Mouse (Mus musculus): ENCODE measurements around the gene Ube2k. TPM values are rescaled to one million over a fixed set of nuclear protein-coding genes. Genes with fewer than 3 reads are reported as not detected.
A peak's percentile ranks its signal among the peaks of the same experiment; 100 is the strongest.

Ube2k gene
- total and polyA plus RNA-seq, 3 experiments = 51.4 to 293 (median 56.7) TPM

GRCm38 (mm10) chr5:65538121-65538520 lies 1.1 kb downstream of the Ube2k start:
- Histone ChIP-seq H3K4me2 (ENCODE audit: insufficient read depth, low read depth, poor library complexity, severe bottlenecking) (peak overlapping the region; percentile 89), H3K36me3 (replicated peaks in 1 of 2; ENCODE audit: control insufficient read depth in 1 of 2, insufficient read depth in 1 of 2, low read length in 1 of 2) (peaks cover 3 to 9% of the 10 kb centered on the region in 2 experiments), H3K27ac (ENCODE audit: insufficient read depth, low read depth) (peak overlapping the region; percentile 96; the same call in 1 of the 2 replicates), H3K9ac (ENCODE audit: insufficient read depth, low read depth) (peak overlapping the region; percentile 77), H3K4me3 (replicated peaks in 1 of 3; ENCODE audit: low read depth in 2 of 3, low read length in 2 of 3, poor library complexity in 1 of 3) (peak overlapping the region; percentile 87 to 95 (median 95)), H3K27me3 (replicated peaks) (no peaks in the 10 kb centered on the region), H3K4me1 (ENCODE audit: control insufficient read depth in 1 of 2, insufficient read depth in 2 of 2) (peaks cover 2 to 36% of the 10 kb centered on the region in 2 experiments; a peak in 3 of 4 replicates), H3K9me3 (replicated peaks; ENCODE audit: low read length) (no peaks in the 10 kb centered on the region), H3K79me2 (replicated peaks; ENCODE audit: control insufficient read depth, extremely low read depth, insufficient read depth, poor library complexity, severe bottlenecking) (peaks cover 51% of the 10 kb centered on the region)
- in situ Hi-C loops (cut with MboI; ENCODE audit: low pct_ligation_motif_present, low pct_unique_long_range_greater_than_20kb, low sequenced_read_pairs) = no loop called here
- dilution Hi-C loops (cut with MboI; ENCODE audit: extremely low pct_ligation_motif_present, extremely low pct_unique_long_range_greater_than_20kb, low sequenced_read_pairs) = no loop called here
- DNase-seq (ENCODE audit: extremely low read depth) = no peak
- no peak for TF ChIP-seq SMC3 (IDR thresholded peaks at IDR 0.05; ENCODE audit: low read depth, low read length)
- no peak for TF ChIP-seq TBP (conservative IDR thresholded peaks at IDR 0.05; ENCODE audit: low read depth, low read length)
- no peak for TF ChIP-seq HCFC1 (IDR thresholded peaks at IDR 0.05; ENCODE audit: low read depth, low read length)
- TF ChIP-seq POLR2AphosphoS2 (IDR thresholded peaks at IDR 0.05; ENCODE audit: low read depth, low read length) = no peak
- TF ChIP-seq MEF2A (IDR thresholded peaks at IDR 0.05; ENCODE audit: borderline replicate concordance, low read depth, low read length) = no peak
- TF ChIP-seq JUN (IDR thresholded peaks at IDR 0.05; ENCODE audit: insufficient read depth, low read depth, low read length) = no peak
- TF ChIP-seq KAT2A (IDR thresholded peaks at IDR 0.05; ENCODE audit: insufficient replicate concordance, low read length) = no peak
- TF ChIP-seq ETS1 (conservative IDR thresholded peaks at IDR 0.05; ENCODE audit: low read depth, low read length) = no peak
- no peak for TF ChIP-seq MAZ (IDR thresholded peaks at IDR 0.05; ENCODE audit: low read depth, low read length)
- no peak for TF ChIP-seq TCF12 (IDR thresholded peaks at IDR 0.05; ENCODE audit: low read depth, low read length)
- no peak for TF ChIP-seq ZMIZ1 (IDR thresholded peaks at IDR 0.05; ENCODE audit: low read depth, low read length)
- TF ChIP-seq RCOR1 (conservative IDR thresholded peaks at IDR 0.05; ENCODE audit: low read depth, low read length) = no peak
- TF ChIP-seq IRF4 (IDR thresholded peaks at IDR 0.05; ENCODE audit: low read depth, low read length) = no peak
- no peak for TF ChIP-seq GABPA (IDR thresholded peaks at IDR 0.05; ENCODE audit: insufficient replicate concordance, low read depth, low read length)
- no peak for TF ChIP-seq NELFE (IDR thresholded peaks at IDR 0.05; ENCODE audit: low read depth, low read length)
- TF ChIP-seq ZKSCAN1 (IDR thresholded peaks at IDR 0.05; ENCODE audit: borderline replicate concordance, low read depth, low read length) = no peak
- TF ChIP-seq MAX (IDR thresholded peaks at IDR 0.05; ENCODE audit: low read length) = no peak
- TF ChIP-seq ELF1 (IDR thresholded peaks at IDR 0.05; ENCODE audit: low read depth, low read length) = no peak
- TF ChIP-seq MAFK (IDR thresholded peaks at IDR 0.05; ENCODE audit: insufficient replicate concordance, low read length) = no peak

- no peaks in the 10 kb centered on the region for H3K27me3 ChIP-seq (replicated peaks)
- peak overlapping the region; percentile 77; the same call in 1 of the 2 replicates for H3K9ac ChIP-seq (ENCODE audit: insufficient read depth, low read depth)
- peak overlapping the region in 2 of 3 experiments; percentile 87 to 95 for H3K4me3 ChIP-seq (replicated peaks in 1 of 3; ENCODE audit: low read depth in 2 of 3, low read length in 2 of 3, poor library complexity in 1 of 3)
- H3K4me2 ChIP-seq (ENCODE audit: insufficient read depth, low read depth, poor library complexity, severe bottlenecking) = peak overlapping the region; percentile 67; the same call in 1 of the 2 replicates
- H3K36me3 ChIP-seq (replicated peaks in 1 of 2; ENCODE audit: control insufficient read depth in 1 of 2, insufficient read depth in 1 of 2, low read length in 1 of 2) = peaks cover 3 to 16% of the 10 kb centered on the region in 2 experiments
- no peak for DNase-seq (ENCODE audit: extremely low read depth)
- dilution Hi-C loops (cut with MboI; ENCODE audit: extremely low pct_ligation_motif_present, extremely low pct_unique_long_range_greater_than_20kb, low sequenced_read_pairs) = no loop called here
- peaks cover 2 to 31% of the 10 kb centered on the region in 2 experiments; a peak in 3 of 4 replicates for H3K4me1 ChIP-seq (ENCODE audit: control insufficient read depth in 1 of 2, insufficient read depth in 2 of 2)
- no peaks in the 10 kb centered on the region for H3K9me3 ChIP-seq (replicated peaks; ENCODE audit: low read length)
- in situ Hi-C loops (cut with MboI; ENCODE audit: low pct_ligation_motif_present, low pct_unique_long_range_greater_than_20kb, low sequenced_read_pairs) = no loop called here
- TF ChIP-seq CHD1 (IDR thresholded peaks at IDR 0.05; ENCODE audit: low read depth, low read length) (0 out of 2 replicates have a peak, but pooled peaks have one; percentile 38), CTCF (conservative IDR thresholded peaks at IDR 0.05 in 1 of 2, IDR thresholded peaks at IDR 0.05 in 1 of 2; ENCODE audit: low read depth in 2 of 2, low read length in 2 of 2) (no peak)
- H3K27ac ChIP-seq (ENCODE audit: insufficient read depth, low read depth) = no peak overlapping the region
- H3K79me2 ChIP-seq (replicated peaks; ENCODE audit: control insufficient read depth, extremely low read depth, insufficient read depth, poor library complexity, severe bottlenecking) = peaks cover 58% of the 10 kb centered on the region
Observed at GRCm38 (mm10) chr5:65538829-65539228, 1.8 kb downstream of the Ube2k start.
